Mouse (Mus musculus) embryo, embryonic 9.5 days (tissue): Measurements from ENCODE around the gene Tbl3.

Experiments used
- DNase-seq: peaks from one replicate; pipeline ENCODE4 v3.0.0-alpha.2; 2017; ENCODE audit errors: extremely low spot score

Tbl3 gene

GRCm38 (mm10) chr17:24653967-24654710 lies 53.3 kb downstream of the Tbl3 start:
- DNase-seq = peak; percentile 87

- no peak for DNase-seq
Observed at GRCm38 (mm10) chr17:24651835-24652234, 55.6 kb downstream of the Tbl3 start.

- no peak for DNase-seq
Observed at GRCm38 (mm10) chr17:24650766-24651165, 56.7 kb downstream of the Tbl3 start.

GRCm38 (mm10) chr17:24650070-24650616 lies 57.3 kb downstream of the Tbl3 start, which contains the start of gene Slc9a3r2:
Slc9a3r2 (minus strand) TSS chr17:24650327.
- DNase-seq = peak; percentile 77

- DNase-seq = peak; percentile 32
Observed at GRCm38 (mm10) chr17:24649581-24650069, 57.8 kb downstream of the Tbl3 start.

GRCm38 (mm10) chr17:24648731-24649377 lies 58.6 kb downstream of the Tbl3 start:
- DNase-seq = no peak
